Mouse (Mus musculus): ENCODE data around the gene Cmtm4.
A peak's percentile ranks its signal among the peaks of the same experiment; 100 is the strongest.

DNA sequence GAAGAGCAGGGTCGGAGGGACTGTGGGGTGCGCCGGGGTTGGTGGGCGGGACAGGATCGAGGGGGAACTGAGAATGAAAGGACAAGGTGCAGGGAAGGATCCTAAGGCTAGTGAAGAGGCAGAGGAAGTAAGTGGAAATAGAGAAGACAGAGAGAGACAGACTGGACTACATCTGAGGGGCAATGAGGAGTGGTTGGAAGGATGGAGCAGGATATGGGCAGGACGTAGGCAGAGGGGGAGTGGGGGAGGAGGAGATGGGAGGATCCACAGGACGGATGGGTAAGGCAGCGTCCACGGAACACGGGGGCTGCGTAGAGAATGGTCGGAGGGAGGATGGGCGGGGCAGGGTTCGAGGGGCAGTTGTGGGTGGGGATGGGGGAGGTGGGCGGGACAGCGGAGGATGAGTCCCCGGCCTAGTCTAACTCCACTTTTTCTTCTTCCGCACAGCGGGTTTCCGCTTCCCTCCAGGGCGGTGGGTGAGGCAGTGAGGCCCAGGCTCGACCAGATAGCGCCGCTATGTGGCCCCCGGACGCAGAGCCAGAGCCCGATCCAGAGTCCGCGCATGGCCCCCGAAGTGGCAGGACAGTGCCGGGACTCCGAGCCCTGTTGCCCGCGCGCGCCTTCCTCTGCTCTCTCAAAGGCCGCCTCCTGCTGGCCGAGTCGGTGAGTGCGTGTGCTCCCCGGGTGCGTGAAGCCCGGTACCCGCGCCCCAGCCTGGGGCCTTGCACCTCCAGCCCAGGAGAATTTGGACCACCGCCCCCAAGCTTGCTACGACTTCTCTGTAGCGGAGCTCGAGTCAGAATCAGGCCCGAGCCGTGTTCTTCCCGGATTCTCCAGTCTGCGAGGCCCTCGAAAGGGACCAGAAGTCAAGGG is 55.1 kb downstream of the Cmtm4 start:
- TF ChIP-seq CTCF (IDR thresholded peaks at IDR 0.05; ENCODE audit: borderline replicate concordance, insufficient read depth, low read depth, low read length) (0 out of 2 replicates have a peak, but pooled peaks have one; percentile 11), POLR2A (IDR thresholded peaks at IDR 0.05; ENCODE audit: borderline replicate concordance, insufficient read depth, low read length) (no peak)
